Mouse (Mus musculus): ENCODE data around the gene Wdr46. TPM values are rescaled to one million over a fixed set of nuclear protein-coding genes. Genes with fewer than 3 reads are reported as not detected.
"Not testable (repeated sequence)": the region's sequence is repeated elsewhere in the genome, so short reads cannot be mapped to it uniquely, and the experiment has no call there.

The Wdr46 gene
- total RNA-seq, 2 experiments from 2014 or later: 34.4 to 34.9 TPM

DNA sequence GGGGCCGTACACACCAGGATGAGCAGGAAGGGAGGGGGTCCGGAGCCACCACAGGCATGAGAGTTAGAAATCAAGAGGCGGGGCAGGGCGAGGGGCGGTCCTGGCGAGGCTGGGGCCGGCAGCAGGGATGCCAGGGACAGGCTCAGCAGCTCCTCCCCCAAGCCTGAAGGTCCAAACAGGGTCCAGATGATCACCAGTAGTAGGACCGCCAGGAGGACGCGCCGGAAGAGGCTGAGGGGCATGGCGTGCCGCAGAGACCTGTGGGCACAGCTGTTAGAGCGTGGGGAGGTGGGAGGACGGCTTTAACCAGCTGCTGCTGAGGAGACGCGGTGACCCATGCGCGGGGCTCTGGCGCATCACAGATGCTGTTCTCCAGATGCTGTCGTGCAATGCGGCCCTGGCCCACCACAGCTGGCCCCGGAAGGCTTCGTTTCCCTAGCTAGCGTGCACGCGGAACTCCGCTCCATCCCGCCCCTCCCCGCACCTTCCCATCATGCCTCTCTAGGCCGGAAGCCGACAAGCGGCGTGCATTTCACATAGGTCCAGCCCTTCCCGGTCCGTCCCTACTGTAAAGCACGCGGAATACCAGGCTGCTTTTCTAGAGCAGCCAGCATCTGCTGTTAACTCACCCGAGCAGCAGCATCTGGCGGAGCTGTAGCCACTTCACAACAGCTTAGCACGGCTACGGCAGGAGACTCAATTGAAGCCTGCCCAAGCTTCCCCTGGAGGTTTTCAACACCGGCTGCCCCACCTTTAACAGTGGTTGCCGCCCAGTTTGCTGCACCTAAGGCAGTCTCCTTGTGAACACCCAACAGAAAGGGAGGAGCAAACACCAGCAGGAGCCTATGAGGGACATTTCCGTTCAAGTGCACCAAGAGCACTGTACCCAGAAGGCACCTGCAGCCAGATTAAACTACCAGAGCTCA, 10.8 kb downstream of the Wdr46 start, which contains the start of gene B3galt4:
TSS of gene B3galt4 (minus strand) at position 468 of the 926 bp plus-strand sequence.
- DNase-seq: peak; percentile 86 to 90

DNA sequence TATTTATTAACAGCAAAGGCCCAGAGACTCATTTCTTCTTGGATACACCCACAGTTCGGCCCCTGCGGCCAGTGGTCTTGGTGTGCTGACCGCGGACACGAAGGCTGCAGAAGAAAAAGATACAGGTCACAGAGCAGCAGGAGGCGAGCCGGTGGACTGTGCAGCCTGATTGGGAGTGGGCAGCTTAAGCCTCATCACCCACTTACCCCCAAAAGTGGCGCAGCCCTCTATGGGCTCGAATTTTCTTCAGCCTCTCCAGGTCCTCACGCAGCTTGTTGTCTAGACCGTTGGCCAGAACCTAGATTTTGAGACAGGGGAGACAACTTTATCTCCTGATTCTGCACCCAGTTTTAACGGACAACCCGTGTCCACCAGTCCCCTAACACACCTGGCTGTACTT, 11.6 kb downstream of the Wdr46 start:
- DNase-seq: not testable (repeated sequence)

DNA sequence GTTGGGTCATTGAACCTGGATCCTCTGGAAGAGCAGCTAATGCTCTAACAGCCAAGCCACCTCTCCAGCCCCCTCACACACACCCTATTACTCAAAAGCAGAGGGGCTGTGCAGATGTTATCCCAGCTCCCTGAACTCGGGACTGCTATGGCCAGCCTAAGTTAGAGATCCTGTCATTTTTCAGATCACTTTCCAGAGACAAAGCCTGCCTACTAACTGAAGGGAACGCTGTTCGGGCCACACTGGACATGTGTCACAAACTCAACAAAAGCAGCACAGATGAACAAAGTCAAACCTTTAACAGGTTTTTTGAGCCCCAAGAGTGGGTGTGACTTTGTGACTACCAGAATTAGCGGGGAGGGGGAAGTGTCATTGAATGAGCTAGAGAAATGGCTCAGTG, 12.4 kb downstream of the Wdr46 start:
- no peak for DNase-seq

DNA sequence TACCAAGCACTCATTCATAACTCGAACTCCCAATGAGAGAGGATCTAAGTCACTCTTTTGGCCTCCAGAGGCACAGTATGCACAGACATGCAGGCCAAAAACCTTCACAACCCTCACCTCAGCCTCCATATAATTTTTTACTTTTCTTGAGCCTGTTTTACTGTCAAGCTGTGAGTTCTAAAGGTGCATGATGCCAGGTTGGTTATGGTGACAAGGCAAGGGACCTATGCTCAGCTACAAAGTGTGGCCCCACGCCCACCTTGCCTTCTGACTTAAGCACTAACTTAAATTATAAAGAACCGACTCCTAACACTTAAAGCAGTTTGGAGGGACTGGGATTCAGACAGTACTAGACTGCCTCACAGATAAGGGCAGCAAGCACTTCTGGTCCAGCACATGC, 12.8 kb downstream of the Wdr46 start:
- DNase-seq: no peak

DNA sequence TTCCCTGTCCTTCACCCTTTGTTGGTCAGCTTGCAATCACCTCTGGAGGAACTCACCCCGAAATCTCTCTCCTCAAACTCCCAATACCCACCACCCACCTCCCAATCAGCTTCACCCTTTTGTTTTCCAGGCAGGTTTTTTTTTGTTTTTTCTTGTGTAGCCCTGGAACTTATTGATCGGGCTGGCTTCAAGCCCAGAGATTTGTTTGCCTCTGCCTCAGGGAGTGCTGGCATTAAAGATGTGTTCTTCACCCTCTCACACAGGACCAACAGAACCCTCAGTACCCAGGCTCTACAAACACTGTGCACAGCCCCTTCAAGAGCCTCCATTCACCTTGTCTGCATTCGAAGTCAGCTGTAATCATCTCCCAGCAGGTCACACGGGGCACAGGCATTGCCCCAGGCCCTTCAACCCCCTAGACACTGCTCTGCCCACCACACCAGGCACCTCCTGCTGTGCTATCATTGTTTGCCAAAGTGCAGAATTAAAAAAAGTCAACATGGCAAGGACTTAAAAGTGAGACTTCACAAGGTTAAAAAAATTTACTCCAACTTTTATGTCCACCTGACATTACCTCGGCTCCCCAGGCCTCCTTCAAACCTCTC, 13.6 kb downstream of the Wdr46 start:
- DNase-seq: no peak

DNA sequence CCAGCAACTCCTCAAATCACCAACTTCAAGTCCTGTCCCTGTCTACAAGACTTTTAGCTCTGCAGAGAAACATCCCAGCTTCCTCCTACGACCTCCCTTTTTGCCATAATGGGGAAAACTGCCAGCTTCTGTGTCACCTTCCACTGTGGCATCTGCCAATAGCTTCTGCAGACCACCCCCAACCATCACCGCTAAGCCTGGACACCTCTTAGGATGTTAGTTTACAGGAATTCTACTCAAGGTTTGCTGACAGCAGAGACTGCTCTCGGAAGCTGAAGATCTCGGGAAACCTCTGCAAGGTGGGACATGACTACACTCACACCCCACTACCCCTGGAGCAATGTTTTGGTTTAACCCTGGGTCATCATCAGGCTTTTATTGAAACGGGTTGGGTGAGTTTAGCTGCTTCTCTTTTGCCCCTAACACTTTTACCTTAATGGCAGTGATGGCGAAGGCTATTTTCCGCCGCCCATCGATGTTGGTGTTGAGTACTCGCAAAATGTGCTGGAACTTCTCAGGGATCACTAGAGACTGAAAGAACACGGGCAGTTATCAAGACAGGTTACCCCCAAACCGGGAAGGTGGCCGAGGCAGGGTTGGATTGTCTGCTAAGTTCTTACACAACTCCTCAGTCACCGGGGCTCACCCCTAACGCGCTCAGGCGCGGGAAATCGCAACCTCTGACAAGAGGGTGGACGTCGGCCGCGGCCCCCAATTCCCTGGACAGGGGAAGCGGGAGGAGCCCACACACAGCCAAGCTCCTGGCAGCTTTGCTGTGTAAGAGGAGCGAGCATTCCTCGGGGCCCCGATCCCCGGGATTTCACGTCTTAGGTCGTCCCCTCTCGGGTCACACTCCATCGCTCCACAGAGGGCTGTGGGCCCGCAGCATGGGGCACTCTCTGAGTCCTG, 14.4 kb downstream of the Wdr46 start:
- peak in 1 of 2 experiments; percentile 46 for DNase-seq

DNA sequence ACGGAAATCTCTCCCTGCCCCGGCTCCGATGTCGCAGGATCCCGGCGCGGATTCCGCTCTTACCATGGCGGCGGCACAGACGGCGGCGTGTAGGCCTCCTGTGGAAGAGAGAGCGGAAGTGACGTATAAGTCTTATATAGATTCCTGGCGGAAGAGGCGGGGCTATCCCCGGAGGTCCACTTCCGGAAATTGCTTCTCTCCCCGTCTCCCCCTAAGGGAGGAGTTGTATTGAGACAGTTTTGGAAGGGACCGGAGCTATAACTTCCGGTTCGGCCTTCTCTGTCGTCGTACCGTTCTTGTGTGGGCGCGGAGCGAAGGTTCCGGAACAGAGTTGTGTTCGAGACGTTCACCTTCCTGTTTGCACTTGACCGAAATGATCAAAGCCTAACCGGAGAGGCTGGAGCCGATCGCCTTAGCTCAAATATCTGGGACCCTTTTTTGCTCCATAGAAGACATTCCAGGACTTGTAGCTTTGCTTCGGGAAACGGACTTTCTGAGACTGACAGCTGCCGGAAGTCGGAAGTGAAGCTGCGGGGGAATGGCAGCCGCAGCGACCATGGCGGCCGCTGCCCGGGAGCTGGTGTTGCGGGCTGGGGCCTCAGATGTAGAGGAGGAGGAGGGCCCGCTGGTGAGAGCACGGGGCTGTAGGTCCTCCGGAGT, 15.2 kb downstream of the Wdr46 start, which contains the start of the genes Vps52 and Rps18:
TSS of gene Vps52 (plus strand) at position 258 of the 660 bp plus-strand sequence.
TSS of gene Rps18 (minus strand) at position 447 of the 660 bp plus-strand sequence.
- peak; percentile 91 to 92 for DNase-seq

DNA sequence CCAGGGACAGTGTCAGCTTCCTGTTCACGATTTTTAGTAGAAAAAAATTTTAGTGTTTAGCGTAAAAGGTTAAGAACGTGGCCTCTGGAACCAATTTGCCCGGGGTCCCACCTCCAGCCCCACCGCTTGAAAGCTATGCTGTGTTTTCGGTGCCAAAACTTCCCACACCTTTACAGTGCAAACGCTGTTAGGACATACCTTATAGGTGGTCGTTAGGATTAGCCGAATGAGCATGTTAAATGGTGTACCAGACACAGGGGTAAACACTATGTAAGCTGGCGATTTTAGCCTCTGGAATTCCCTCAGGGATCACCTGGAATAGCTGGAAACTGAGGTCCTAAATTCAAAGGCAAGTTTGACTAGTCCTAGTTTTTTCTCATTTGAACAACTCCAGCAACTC, 15.9 kb downstream of the Wdr46 start:
- DNase-seq: no peak

DNA sequence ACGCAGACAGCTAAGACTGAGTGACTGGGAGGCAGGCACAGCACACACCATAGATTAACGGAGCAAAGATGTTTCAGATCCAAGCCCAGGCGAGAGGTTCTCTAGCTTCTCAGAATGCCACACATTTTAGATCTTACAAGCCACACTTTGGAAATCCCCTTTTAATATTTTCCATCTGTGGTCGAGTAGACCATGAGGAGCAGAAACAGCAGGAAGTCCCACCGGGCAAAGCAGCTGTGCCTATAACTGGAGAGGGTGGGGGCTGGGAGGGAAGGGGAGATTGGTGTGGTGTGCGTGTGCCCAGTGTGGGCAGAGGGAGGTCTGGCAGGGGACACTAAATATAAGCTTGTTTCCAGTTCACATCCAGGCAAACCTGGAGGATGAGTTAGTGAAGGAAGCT, 17.0 kb downstream of the Wdr46 start:
- DNase-seq: no peak

DNA sequence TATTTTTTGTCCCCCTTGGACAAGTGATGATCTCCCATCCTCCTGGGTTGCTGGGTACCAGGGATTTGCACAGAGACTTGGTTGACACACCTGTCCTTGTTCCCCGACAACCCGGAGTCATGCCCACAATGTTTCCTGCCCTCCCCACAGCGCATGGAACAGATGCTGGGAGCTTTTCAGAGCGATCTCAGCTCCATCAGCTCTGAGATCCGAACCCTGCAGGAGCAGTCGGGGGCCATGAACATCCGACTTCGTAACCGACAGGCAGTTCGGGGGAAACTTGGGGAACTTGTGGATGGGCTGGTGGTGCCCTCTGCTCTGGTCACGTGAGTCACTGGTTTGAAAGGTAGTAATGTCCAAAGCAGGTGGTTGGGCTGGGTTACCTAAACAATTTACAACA, 18.0 kb downstream of the Wdr46 start:
- DNase-seq: no peak

DNA sequence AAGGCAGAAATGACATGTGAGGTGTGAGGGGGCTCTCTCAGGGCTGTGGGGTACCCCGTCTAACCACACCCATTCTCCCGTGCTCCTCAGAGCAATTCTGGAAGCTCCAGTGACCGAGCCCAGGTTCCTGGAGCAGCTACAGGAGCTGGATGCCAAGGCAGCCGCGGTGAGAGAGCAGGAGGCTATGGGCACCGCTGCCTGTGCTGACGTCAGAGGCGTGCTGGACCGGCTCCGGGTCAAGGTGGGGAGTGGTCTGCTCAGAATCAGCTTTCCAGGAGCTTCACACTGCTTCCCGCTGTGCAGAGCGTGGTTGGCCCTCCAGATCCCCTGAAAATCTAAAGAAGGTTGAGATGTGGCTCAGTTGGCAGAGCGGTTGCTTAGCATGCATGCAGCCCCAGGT, 18.7 kb downstream of the Wdr46 start:
- no peak for DNase-seq

DNA sequence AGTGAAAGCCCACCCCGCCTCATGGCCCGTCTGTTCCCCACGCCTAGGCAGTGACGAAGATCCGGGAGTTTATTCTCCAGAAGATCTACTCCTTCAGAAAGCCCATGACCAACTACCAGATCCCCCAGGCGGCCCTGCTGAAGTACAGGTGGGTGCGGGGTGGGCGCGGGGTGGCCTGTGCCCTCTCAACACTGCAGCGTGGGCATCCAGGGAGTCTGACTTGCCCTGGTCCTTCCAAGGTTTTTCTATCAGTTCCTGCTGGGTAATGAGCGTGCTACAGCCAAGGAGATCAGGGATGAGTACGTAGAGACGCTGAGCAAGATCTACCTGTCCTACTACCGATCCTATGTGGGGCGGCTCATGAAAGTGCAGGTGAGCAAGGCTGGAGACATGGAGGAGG, 19.5 kb downstream of the Wdr46 start:
- no peak for DNase-seq

DNA sequence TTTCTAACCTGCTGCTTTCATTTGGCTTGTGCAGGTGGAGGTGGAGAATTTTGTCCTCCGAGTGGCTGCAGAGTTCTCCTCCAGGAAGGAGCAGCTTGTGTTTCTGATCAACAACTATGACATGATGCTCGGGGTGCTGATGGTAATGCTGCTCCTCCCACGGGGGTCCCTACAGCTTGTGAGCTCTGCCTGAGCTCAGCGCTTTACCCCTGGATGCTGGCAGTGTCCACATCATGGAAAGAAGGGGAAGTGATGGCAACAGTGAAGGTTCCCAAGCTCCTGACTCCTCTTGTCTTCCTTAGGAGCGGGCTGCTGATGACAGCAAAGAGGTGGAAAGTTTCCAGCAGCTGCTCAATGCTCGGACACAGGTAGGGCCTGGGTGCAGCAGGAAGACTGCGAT, 22.4 kb downstream of the Wdr46 start:
- no peak for DNase-seq

DNA sequence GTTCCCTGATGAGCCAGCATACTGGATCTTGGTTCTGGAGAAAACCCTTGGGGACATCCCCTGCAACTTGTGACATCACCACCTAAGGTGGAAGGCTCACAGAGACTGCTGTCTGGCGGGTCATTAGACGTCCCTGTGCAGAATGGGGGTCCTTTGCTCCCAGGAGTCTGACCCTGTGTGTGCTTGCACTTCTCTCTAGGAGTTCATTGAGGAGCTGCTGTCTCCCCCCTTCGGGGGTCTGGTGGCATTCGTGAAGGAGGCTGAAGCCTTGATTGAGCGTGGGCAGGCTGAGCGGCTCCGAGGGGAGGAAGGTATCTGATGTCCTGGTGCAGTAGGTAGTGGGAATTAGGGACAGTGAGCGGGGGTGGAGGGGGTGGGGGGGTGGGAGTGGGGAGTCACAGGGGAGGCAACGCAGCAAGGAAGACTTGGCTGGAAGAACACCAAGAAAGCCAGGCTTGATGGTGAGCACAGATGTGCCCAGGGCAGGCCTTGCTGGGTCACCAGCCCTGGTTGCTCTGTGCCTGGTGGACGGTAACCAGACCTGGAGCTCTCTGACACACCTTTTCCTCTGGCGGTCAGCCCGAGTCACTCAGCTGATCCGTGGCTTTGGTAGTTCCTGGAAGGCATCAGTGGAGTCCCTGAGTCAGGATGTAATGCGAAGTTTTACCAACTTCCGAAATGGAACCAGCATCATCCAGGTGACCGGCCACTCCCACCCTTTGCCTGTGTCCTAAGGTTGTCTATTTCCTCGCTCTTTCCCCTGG, 24.8 kb downstream of the Wdr46 start:
- no peak for DNase-seq

DNA sequence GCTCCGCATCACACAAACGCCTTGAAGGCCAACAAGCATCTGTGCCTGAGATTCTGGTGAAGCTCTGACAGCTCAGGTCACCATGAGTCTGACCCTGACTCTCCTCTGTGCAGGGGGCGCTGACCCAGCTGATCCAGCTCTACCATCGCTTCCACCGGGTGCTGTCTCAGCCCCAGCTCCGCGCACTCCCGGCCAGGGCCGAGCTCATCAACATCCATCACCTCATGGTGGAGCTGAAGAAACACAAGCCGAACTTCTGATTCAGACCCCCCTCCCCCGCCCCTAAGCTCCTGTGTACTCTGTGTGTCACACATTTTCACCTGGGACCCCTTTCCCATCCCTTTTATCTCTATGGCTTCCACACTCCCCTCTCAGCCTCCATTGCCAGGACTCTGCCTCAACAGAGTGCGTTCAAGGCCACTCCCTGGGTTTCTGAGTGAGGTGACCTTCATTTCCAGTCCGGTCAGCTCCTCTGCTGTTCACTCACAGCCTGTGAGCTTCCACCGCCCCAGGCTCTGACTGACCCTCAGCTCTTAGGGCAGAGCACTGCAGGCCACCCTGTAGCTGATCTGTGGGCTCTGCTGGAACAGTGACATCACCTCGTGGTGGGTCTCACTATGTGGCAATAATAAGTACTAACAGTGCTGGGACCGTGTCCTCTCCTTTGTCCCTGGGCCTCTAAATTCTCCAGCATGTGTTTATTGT, 25.5 kb downstream of the Wdr46 start:
- peak; percentile 50 to 64 for DNase-seq

DNA sequence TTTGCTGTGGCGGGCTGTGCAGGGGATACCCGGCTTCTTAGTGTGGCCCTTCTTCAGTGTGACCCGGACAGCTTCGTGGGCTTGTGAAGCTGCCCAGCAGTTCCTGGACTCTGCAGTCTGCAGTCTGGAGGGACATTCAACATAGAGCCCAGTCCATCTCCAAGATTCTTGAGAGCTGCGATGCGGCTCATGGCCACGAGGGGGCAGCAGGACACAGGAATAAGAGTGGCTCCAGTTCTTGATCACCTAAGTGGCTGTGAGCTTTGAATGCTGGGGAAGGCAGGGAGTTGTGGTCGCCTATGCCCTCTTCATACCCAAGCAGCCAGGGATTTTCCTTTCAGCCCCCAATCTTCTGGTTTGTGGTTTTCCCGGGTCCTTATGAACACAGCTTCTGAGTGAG, 28.0 kb downstream of the Wdr46 start:
- peak; percentile 75 to 86 for DNase-seq

DNA sequence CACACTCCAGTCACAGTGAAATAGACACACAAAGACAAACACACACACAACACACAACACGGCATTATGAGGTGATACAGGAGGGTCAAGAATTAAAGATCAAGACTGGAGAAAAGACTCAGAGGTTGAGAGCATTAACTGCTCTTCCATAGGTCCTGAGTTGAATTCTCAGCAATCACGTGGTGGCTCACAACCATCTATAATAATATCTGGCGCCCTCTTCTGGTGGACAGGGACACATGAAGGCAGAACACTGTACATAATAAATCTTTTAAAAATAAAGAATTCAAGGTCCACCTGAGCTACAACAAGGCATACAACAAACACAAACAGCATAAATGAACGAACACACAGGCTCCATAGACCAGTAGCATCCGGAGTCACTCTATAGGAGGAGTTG, 28.5 kb downstream of the Wdr46 start:
- no peak for DNase-seq

DNA sequence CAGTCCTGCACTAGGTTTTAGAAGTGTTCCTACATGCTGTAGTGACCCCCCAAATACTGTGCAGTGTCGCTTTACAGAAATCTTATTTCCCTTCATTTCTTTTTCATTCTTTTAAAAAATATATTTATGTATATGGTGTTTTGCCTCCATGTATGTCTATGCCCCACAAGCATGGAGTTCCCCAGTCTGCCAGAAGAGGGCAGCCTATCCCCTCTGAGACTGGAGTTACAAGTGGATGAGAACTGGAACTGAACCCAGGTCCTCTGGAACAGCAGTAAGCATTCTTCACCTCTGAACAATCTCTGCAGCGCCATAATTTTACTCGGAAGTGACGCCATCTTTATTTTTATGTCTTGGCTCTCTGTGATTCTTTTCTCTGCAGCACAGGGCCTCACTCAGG, 28.9 kb downstream of the Wdr46 start:
- no peak for DNase-seq

DNA sequence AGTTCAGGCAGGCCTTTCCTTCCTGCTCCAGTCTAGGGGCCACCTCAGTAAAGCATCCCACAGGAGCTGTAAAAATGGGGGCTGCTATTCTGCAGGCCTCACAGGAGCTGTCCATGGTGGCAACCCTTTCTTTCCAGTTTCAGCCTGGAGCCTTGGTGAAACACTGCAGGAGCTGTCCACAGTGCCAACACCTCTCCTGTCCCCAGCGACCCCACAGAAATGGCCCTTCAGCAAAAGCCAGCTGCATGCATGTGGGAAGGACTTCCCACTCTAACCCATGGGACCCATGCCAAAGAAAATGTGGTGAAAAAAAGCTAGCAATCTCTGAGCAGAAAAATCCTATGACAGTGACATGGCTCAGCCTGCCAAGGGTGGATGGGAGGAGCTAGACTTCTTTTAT, 32.2 kb downstream of the Wdr46 start:
- DNase-seq: peak in 1 of 2 experiments; percentile 62

DNA sequence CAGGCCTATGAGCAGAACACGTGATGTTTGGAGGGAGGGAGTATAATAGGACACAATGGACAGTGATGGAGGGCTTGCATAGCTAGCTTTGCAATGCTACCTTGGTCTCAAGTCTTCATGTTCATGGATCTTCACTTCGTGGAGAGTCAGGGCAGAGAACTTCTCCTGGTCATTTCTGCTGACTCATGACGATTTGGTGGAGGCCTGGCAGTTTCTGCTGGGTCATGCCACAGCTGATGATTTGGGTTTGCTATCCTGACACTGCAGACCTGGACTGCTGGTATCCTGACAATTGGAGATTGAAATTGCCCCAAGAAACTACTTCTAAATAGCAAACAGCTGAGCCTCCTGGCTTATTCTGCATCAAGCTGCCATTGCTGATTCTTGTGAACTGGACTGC, 33.1 kb downstream of the Wdr46 start:
- no peak for DNase-seq

Data from adrenal gland, postnatal 36 days (tissue).